Mouse (Mus musculus) spleen, postnatal 10 days (tissue): ENCODE measurements around the gene Fam20a.

ENCODE experiments used
- DNase-seq, 2 experiments: peaks; one replicate each; pipeline ENCODE4 v3.0.0; 2021 to 2022; ENCODE audit warnings: low spot score in 2 of 2

Gene Fam20a

DNA sequence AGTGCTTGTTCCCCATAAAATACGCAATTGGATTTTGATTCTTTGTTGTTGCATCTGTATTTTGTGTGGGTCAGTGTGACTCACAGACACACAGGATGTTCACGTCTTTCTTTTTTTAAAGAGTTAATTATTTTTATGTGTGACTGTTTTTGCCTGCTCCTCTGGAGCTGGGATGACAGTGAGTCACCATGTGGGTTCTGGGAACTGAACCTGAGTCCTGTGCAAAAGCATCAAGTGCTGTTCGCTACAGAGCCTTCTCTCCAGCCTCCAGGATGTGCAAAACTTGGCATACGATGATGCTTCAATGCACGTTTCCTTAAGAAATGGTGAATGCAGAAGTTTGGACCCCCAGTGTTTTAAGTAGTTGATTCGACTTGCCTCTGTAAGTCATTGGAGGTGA is 67.5 kb downstream of the Fam20a start:
- DNase-seq = no peak

DNA sequence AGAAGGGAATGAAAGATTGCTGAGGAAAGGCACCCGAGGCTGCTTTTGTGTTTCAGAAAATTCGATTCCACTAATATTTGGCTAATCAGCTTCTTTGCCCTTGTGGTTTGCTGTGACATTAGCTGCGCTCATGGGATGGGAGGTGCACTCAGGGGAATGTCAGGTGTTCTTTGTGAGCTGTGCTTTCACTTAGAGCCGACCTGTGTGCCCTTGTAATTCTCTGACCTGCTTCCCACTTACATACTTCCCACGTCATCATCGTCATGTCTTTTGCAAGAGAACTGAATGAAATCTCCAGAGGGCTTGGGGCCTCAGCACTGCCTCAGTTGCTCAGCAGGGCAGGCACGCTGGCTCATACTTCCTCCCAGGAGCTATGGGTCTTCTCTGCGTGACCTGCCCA is 68.9 kb downstream of the Fam20a start:
- DNase-seq = no peak

DNA sequence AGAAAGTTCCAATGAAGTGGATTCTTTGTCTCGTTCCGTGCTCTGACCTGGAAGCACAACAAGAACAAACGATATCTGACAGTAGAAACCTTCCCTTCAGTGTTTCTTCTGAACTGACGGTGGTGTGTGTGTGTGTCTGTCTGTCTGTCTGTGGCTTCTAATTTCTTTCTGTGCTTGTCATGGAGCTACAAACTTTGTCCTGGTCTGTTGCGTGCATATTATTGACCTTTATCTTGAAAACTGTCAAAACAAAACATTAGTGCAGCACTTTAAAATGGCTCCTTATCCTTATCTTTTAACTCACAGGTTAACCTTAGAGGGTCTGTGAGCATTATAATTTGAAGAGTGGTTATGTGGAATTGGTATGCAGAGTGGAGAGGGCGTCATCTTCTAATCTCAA is 69.6 kb downstream of the Fam20a start:
- DNase-seq = no peak

DNA sequence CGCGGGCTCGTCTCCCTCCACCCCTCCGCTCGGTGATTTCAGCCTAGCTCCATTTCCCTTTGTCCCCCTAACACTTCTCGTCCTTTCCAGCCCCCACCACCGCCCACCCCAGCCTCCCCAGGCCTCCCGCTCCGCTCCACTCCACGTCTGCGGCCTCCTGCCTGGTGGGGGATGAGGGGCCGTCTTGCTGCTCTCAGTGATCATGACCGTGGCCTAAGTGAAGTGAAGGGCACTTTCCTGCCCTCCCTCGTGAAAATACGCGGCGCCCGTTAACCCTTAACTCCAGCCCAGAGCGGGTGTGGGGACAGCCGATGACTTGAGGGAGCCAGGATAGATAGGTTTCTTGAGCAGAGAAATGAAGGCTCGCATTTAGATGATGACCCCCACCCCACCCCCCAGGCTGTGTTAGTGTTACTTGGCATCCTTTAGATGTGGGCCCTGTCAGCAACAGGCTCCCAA is 70.5 kb downstream of the Fam20a start:
- peak; percentile 48 to 49 for DNase-seq

DNA sequence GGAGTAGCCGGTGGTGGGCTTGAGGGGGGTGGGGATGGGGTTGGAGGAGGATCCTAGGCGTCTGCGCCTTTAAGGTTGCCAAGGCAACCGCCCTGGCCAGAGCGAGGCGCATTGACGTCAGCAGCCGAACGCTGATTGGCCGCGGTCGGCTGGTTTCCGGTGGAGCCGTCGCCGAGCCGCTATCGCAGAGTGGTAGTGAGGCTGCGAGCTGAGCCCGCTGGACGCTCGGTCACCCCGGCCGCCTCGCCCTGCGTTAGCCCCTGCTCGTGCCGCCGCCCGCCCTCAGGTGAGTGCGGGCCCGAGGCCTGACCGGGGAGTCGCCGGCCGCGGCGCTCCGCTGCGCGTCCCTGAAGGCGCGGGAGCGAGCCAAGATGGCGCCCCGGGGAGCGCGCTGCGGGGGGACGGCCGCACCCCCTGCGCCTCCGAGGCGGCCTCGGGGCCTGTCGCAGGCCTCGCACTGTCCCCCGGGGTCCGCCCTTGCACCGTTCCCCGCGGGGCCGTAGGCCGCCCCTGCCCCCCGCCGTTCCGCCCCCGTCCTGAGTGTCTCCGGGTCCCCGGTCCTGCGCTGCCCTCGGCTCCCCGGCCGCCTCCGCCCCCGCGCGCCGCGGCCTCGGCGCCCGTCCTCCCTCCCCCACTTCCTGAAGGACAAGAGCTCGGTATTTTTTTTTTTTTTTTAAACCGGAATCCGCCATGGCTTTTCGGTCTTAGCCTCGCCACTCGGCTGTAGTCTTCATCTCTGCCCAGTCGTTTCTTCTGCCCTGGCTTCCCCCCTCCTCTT is 71.1 kb downstream of the Fam20a start:
- peak; percentile 93 for DNase-seq

DNA sequence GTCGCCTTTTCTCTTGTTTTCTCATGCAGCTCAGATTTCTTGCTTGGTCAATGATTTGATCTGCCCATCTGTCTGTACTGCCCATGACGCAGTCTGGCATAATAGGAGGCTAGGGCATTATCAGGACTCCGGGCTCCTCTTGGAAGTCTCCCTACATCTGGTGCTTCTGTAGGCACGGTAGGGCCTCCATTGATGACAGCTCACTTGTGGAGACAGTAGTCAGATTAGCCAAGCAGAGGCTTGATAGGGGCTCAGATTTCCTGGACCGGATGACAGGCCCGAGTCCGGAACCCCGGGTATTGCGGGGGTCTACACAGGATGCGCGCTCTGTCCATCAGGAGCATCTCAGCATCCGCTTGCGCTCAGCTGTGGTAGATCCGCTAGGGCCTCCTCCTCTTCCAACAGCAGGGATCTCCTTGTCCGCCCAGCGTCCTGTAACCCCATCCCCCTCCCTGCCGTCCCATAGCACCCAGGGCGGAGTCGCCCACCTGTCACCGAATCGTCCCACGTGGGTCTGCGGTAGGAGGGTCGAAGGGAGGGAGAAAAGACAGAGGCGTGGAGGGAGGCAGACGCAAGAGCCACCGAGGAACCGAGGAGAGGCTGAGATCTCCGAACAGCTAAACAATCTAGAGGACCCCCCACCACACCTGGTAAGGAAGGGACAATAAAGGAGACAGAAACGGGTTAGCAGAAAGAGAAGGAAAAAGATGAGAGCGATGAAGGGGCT is 71.9 kb downstream of the Fam20a start:
- DNase-seq = peak; percentile 47 to 63

DNA sequence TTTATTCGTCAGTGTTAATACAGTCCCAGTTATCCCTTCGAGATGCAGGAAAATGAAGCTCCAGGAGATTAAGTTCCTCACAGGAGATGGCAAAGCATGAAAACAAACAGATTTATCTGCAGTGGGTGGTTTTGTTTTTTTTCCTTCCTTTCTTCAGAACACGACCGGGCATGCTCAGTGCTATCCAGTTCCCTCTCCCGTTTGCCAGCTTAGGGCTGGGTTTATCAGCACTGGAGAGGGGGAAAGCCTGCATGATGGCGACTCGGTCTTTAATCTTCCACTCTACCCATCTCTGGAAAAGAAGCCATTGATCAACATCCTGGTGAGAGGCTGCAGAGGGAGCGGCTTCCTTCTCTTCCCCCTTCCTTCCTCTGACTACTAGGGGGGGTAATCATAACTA is 72.9 kb downstream of the Fam20a start, which contains the start of gene Prkar1a:
Gene Prkar1a, plus strand, starts transcription at position 200 of the 400 bp plus-strand sequence.
- no peak for DNase-seq

DNA sequence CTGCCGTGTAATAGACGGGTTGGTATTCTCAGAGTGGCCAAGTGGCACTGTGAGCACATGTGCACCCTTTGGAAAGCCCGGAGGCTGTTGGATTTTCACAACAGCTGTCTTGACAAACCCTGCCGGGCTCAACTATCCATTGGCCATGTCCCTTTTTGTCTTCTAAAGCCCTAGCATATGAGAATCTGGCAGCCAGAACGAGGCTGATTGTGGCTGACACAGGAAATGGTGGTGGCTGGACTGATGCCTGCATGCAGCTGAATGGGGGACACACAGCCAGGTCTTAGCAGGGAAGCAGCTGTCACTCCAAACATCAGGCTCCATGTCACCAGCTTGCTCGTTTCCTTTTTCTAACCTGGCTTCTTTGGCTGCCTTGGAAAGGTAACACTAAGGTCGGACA is 73.6 kb downstream of the Fam20a start:
- no peak for DNase-seq

DNA sequence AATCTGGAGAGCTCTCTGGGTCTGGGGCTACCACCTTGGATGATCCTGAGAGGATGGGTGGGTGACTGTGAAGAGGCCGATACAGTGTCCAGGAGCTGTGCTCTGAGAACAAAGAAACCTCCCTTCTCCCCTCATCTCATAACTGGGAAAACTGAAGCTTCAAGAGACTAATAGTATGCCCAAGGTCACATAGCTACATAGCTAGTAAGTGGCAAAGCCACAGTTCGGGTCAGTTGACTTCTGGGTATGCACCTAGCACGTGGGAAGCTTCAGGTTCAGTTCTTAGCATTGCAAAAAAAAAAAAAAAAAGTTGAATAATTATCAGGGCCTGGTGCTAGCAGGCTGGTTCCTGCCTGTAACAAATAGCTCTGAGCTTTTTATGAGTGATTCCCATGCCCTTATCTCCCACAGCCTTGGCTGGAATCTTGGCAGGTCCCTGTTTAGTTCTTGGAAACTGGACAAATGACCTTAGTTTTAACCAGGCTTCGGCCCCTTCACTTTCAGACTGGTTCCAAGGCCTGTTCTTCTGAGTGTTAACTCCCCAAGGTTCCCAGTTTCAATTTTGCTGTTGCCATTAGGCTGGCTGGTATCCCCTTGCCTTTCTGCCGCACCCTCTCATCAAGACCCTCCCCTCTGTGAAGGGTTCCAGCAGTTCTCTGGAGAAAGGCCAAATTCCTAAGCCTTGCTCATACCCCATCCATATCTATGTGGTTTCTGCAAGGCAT is 80.4 kb downstream of the Fam20a start:
- no peak for DNase-seq

DNA sequence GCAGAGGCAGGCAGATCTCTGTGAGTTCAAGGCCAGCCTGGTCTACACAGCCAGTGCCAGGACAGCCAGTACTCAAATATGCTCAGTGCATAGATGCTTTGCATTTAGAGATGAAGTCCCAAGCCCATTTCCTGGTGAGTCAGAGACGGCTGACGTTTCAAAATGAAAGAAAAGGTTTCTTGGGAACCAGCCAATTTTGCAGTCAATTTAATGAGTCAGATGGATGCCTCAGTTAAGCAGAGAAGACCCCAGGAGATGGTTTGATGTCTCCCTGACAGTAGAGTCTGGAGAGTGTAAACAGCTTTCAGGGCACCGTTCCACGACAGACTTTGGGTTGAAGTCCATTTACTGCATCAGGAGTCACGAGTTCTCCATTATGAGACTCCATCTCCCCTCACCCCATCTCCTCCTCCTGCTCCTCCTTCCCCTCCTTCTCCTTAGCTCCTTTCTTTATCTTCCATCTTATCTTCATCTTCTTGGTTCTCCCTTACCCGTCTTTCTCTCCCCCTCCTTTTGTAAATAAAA is 86.1 kb downstream of the Fam20a start:
- no peak for DNase-seq

DNA sequence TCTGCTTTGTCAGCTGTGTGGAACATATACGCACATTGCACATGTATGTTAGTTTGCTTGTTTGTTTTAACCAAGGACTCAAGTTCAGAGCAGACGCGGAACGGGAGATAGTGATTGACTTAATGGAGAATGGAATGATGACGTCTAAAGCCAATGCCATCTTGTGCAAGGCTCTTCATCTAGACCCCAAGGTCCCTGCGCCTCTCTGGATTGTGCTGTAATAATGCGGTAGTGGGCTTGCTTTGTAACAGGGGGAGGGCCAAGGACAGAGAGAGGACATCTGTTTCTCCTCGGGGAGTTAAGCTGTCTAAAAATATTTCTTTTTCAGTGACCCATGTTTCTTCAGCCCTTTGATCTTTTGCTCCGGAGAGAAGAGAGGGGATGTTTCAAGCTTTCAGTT is 87.2 kb downstream of the Fam20a start:
- no peak for DNase-seq

DNA sequence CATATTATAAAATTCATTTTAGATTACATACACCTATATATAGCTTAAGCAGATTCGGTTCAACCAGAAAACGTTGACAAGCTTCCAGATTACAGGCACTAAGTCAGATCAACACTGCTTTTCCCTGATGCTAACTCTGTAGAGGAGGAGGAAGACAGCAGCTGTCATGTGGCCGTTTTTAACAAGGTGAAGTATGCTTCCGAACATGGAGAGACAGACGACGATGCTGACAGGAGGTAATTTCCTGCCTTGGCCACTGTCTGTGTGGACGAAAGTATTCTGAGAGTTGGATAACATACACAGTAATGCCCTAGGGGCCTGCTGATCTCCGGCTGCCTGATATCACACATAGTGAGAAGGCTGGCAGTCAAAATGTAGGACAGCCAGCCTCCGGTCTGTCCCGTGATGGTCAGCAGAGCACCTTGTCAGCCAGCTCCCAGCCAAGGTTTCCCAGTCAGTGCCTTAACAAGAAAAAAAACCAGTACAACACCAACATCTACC is 93.0 kb downstream of the Fam20a start:
- no peak for DNase-seq

DNA sequence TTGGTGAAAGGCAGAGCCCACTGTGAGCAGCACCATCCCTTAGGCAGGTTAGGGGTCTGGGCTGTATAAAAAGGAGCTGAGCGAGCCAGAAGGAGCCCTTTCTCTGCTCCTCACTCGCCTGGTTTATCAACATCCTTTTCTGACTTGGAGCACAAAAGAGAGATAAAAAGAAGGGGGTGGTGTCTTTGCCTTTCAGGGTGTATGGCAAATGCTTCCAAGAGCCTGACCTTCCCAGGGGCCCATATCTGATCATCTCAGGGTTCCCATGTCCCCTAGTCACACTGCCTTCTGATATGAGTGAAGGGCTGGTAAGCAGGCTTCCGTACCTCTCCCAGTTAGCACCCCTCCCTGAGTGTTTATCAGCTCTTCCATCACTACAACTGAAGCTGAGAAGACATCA is 94.0 kb downstream of the Fam20a start:
- DNase-seq = no peak

DNA sequence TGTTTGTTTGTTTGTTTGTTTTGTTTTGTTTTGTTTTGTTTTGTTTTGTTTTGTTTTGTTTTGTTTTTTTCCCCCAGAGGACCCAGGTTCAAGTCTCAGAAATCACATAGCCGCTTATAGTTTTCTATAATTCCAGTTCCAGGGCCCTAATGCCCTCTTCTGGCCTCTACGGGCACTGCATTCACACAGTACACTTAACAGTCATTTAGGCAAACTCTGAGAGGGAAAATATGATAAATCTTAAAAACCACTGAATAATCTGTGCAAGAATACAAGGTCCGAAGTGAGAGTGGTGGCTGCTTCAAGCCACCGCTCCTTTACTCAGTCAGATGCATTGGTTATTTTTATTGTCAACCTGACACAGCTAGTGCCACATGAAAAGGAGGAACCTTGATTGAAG is 94.4 kb downstream of the Fam20a start:
- DNase-seq = peak in 1 of 2 experiments; percentile 52

DNA sequence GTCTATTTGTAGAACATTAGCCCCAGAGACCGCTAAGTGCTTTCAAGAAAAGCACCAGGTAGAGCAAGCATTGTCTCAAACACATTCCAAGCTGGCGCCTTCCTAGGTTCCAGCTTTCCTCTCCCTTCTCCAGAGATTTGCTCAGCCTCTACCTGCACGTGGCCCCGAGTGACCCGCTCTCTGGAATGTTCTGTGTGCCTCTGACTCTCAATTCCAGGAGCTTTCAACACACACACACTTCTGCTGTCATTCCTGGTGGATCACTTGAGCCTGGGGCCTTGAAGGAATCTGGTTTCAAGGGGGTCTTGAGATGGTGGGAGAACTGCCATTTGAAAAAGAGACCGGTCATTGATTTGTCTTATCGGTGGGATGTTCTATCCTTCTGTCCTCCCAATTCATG is 98.8 kb downstream of the Fam20a start:
- DNase-seq = no peak

DNA sequence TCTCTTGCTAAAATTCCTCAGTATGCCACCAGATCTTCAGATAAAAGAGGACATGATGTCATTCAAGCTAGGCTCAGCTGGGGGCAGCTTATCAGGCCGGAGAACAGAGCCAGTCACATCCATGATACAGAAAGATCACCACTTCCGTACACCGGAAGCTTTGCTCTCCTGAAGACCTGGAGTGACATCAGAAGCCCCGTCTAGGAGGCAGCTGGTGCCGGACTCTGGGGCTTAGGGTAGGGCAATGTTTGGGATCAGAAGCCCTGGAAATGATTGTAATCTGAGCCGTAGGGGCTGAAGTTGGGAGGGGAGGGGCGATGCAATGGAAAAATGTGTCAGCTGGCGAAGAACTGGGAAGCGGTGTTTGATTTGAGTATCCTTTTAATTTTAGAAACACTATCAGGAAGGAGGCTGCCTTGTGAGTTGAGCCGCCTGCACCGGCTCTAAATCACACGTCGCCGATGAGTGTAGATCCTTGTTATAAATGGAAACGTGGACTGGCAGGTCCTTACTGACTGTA is 99.5 kb downstream of the Fam20a start:
- no peak for DNase-seq

DNA sequence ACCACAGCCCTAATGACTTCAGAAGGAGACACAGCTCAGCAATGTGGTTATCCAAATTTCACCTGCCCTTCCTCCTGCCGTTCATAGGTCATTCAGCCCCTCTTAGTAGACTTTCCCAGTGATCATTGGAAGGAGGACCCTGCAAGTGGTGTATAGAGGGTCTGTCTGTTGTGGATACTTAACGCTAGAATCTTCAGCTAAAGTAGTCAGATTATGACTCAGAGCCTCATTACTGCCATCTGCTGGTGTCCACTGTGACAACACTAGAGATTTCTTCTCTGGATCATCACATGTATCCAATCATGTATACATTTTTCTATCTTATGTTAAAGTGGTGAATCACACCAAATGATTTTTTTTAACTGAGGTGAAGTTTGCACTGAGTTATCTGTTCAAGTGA is 100.9 kb downstream of the Fam20a start:
- DNase-seq = peak in 1 of 2 experiments; percentile 79

DNA sequence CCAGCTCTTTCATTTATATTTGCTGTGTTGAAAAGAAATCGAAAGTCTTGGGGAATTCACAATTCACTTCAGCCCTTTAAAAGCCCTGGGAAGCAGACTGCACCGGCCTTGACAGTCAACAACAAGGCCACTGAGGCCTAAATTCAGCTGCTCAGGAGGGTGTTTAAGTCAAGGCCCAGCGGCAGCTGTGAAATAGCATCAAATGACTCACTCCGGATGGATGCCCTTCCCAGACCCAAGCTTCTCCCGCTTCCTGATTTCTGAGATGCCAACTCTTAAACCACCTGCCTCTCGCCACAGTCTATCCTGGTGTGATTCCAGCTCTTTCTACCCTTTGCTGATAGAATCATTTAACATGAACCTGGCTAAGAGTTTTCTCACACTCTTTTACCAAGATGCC is 101.7 kb downstream of the Fam20a start:
- DNase-seq = no peak
